Mouse (Mus musculus) lung, adult 2 months (tissue): ENCODE measurements at regions not wholly inside any gene's neighbourhood (a gene's known extent, or its start where the extent isn't known, plus 50 kb on each side); places are given as distances from the start of the nearest gene placed in this dataset.

Source experiments
- DNase-seq: peaks from one replicate; pipeline ENCODE4 v3.0.0; 2022
- H3K4me1 ChIP-seq: fragments of 200-500 bp; 2 replicates; pipeline ENCODE4 v1.6.1; 2011; ENCODE audit warnings: low read length; ENCODE audit not compliant: control insufficient read depth, insufficient read depth
- H3K4me3 ChIP-seq: fragments of 200-500 bp; replicated peaks from 2 replicates; pipeline ENCODE3; 2011; ENCODE audit warnings: low read depth, mild to moderate bottlenecking, control low read depth, low read length; ENCODE audit errors: extremely low read depth
- CTCF ChIP-seq: fragments of 200-500 bp; IDR thresholded peaks from 2 replicates; pipeline ENCODE4 v1.5.1; 2011; ENCODE audit warnings: mild to moderate bottlenecking, low read length, control low read depth; ENCODE audit not compliant: insufficient read depth
- POLR2A ChIP-seq: fragments of 200-500 bp; IDR thresholded peaks from 2 replicates; pipeline ENCODE4 v1.6.1; 2011; ENCODE audit warnings: low read depth, mild to moderate bottlenecking, control low read depth, low read length, borderline replicate concordance; ENCODE audit errors: extremely low read depth
- WGBS: fragments of 180-500 bp; shearing (Covaris S2); methylation state at CpG from one replicate; pipeline ENCODE4 v1.1.7; 2018; 5-methylcytosine and 5-hydroxymethylcytosine counted together

DNA sequence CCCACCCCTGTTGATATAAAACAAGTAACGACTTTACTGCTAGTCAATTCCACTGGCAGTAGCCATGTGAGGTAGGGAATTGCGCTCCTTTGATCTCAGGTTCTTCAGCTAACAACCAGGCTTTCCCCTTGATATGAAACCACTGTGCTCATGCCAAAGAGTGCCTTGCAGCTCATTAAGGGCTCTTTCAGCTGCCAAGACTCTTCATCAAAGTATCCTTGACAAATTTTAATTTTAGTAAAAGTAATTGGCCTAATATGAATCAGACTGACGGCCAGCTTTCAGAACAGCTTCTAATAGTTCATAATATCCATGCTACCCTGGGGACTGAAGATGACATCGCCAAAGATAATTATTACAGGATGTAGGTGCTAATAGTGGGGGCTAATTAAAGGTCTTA is 272.3 kb downstream of the Zfp619 start:
- no peak overlapping the region for H3K4me3 ChIP-seq
- DNase-seq = no peak
- H3K4me1 ChIP-seq = no peaks in the 10 kb centered on the region
- TF ChIP-seq POLR2A (no peak), CTCF (no peak)
- 73% methylated on average over 4 of the region's 4 CpGs for WGBS

- Histone ChIP-seq H3K4me1 (no peaks in the 10 kb centered on the region), H3K4me3 (no peak overlapping the region)
- 84% methylated on average over 3 of the region's 3 CpGs for WGBS
- DNase-seq = no peak
- TF ChIP-seq POLR2A = no peak
- TF ChIP-seq CTCF = no peak
Measured at GRCm38 (mm10) chr7:39794751-39795150, 277.2 kb downstream of the Zfp619 start.

DNA sequence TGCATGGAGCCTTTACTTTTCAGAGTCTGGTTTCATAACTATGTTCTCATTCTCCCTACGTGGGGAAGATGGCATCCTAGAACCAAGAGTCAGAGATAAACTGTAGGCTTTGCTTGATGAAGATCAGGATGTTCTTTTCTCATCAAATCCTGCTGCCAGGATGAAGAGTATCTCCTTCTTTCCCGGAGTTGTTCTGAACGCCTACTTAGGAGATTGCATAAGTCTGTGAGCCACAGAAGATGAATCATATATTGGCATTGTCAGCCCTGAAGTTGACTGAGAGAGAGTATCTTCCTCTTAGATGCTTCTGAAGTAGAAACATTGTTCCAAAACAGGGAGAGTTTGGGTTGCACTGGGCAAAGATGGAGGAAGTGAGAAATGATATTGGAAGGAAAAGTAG is 286.7 kb downstream of the Zfp619 start:
- TF ChIP-seq CTCF (no peak), POLR2A (no peak)
- no peak overlapping the region for H3K4me3 ChIP-seq
- no peaks in the 10 kb centered on the region for H3K4me1 ChIP-seq
- DNase-seq = no peak
- 59% methylated on average over 3 of the region's 3 CpGs for WGBS

- no peak for TF ChIP-seq CTCF
- TF ChIP-seq POLR2A = no peak
- Histone ChIP-seq H3K4me1 (no peaks in the 10 kb centered on the region), H3K4me3 (no peak overlapping the region)
- DNase-seq = no peak
- 62% methylated on average over 3 of the region's 3 CpGs for WGBS
Measured at GRCm38 (mm10) chr7:39818036-39818435, 300.5 kb downstream of the Zfp619 start.

GRCm38 (mm10) chr7:39822550-39823178 is 305.1 kb downstream of the Zfp619 start:
- Histone ChIP-seq H3K4me3 (no peak overlapping the region), H3K4me1 (no peaks in the 10 kb centered on the region)
- DNase-seq = no peak
- TF ChIP-seq POLR2A (no peak), CTCF (no peak)
- WGBS = 90% methylated on average over 4 of the region's 4 CpGs

- 50% methylated on average over 6 of the region's 6 CpGs for WGBS
- H3K4me3 ChIP-seq = no peak overlapping the region
- H3K4me1 ChIP-seq = no peaks in the 10 kb centered on the region
- TF ChIP-seq POLR2A (no peak), CTCF (no peak)
- no peak for DNase-seq
Measured at GRCm38 (mm10) chr7:39828378-39828777, 310.8 kb downstream of the Zfp619 start.

DNA sequence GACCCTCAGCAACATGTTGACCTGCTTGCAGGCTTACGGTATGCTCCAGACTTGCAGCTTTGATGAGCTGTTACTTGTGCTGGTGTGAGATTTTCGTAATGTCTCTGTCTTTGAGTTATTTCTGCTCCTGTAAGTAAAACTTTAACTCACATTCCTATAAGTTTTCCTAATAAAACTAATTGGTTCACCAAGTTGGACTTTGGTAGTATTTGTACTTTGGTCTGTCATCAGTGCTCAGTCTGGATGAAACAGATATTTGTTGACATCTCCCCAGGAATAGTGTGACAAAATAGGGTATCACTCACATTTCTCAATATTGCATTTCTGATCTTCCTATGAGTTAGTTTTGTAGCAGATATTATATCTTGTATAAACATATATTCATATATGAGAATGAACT is 313.3 kb downstream of the Zfp619 start:
- TF ChIP-seq POLR2A (no peak), CTCF (no peak)
- no peak overlapping the region for H3K4me3 ChIP-seq
- WGBS = 72% methylated on average over 2 of the region's 2 CpGs
- H3K4me1 ChIP-seq = no peaks in the 10 kb centered on the region
- DNase-seq = no peak

- TF ChIP-seq POLR2A (no peak), CTCF (no peak)
- no peaks in the 10 kb centered on the region for H3K4me1 ChIP-seq
- WGBS = 61% methylated on average over 3 of the region's 3 CpGs
- no peak for DNase-seq
- no peak overlapping the region for H3K4me3 ChIP-seq
Measured at GRCm38 (mm10) chr7:39841988-39842387, 324.4 kb downstream of the Zfp619 start.

GRCm38 (mm10) chr7:39847914-39848782 is 330.6 kb downstream of the Zfp619 start:
- WGBS = 44% methylated on average over 7 of the region's 7 CpGs

GRCm38 (mm10) chr7:39857301-39857700 is 339.7 kb downstream of the Zfp619 start:
- Histone ChIP-seq H3K4me3 (no peak overlapping the region), H3K4me1 (no peaks in the 10 kb centered on the region)
- TF ChIP-seq POLR2A = no peak
- no peak for TF ChIP-seq CTCF
- no peak for DNase-seq
- WGBS = 92% methylated on average over 2 of the region's 2 CpGs

More at GRCm38 (mm10) chr7:39847914-39848782, 330.6 kb downstream of the Zfp619 start:
- no peak for DNase-seq
- Histone ChIP-seq H3K4me1 (no peaks in the 10 kb centered on the region), H3K4me3 (no peak overlapping the region)
- TF ChIP-seq POLR2A = no peak
- TF ChIP-seq CTCF = no peak
